Mouse (Mus musculus): ENCODE measurements around the gene Hcar2. TPM values are rescaled to one million over a fixed set of nuclear protein-coding genes. Genes with fewer than 3 reads are reported as not detected.

Gene Hcar2
- polyA plus RNA-seq (2012; rRNA removed): 2.1 and 2.2 TPM in 2 replicates

GRCm38 (mm10) chr5:123865365-123865764 is at the start of gene Hcar2:
TSS of gene Hcar2 (minus strand) at chr5:123865499.

GRCm38 (mm10) chr5:123906976-123907630 is 41.8 kb upstream of the Hcar2 start, which contains the start of gene Denr:
TSS of gene Denr (plus strand) at chr5:123907175.

GRCm38 (mm10) chr5:123879928-123880327 is 14.6 kb upstream of the Hcar2 start, which contains the start of gene Hcar1:
TSS of gene Hcar1 (minus strand) at chr5:123880020.

Other genes starting within 250 kb of the Hcar2 start
- 16.8 and 19.5 TPM in 2 replicates for gene Clip1, start 180.9 kb downstream of the Hcar2 start, polyA plus RNA-seq (2012; rRNA removed)
- 27.0 and 32.5 TPM in 2 replicates for gene Zcchc8, start 144.4 kb downstream of the Hcar2 start, polyA plus RNA-seq (2012; rRNA removed)
- 9.5 and 18.1 TPM in 2 replicates for gene Rsrc2, start 116.1 kb downstream of the Hcar2 start, polyA plus RNA-seq (2012; rRNA removed)
- 2.5 and 3.3 TPM in 2 replicates for gene Kntc1, start 115.8 kb downstream of the Hcar2 start, polyA plus RNA-seq (2012; rRNA removed)
- gene Hcar1, start 14.5 kb upstream of the Hcar2 start, polyA plus RNA-seq (2012; rRNA removed): 5.4 and 6.8 TPM in 2 replicates
- 6.8 and 13.4 TPM in 2 replicates for gene Denr, start 41.7 kb upstream of the Hcar2 start, polyA plus RNA-seq (2012; rRNA removed)
- 0.89 and 0.93 TPM in 2 replicates for gene Gm43518, start 61.9 kb upstream of the Hcar2 start, polyA plus RNA-seq (2012; rRNA removed)
- gene Ccdc62, start 65.2 kb upstream of the Hcar2 start, polyA plus RNA-seq (2012; rRNA removed): 3.3 and 4.8 TPM in 2 replicates
- 25.7 and 39.0 TPM in 2 replicates for gene Hip1r, start 108.1 kb upstream of the Hcar2 start, polyA plus RNA-seq (2012; rRNA removed)
- 56.3 and 57.5 TPM in 2 replicates for gene Vps37b, start 166.8 kb upstream of the Hcar2 start, polyA plus RNA-seq (2012; rRNA removed)
- gene Abcb9, start 230.3 kb upstream of the Hcar2 start, polyA plus RNA-seq (2012; rRNA removed): 5.8 and 5.9 TPM in 2 replicates
- 92.5 and 103 TPM in 2 replicates for gene Ogfod2, start 246.8 kb upstream of the Hcar2 start, polyA plus RNA-seq (2012; rRNA removed)

All from ovary, adult 2 months (tissue).